Mouse (Mus musculus): ENCODE data around the gene Gse1.

DNA sequence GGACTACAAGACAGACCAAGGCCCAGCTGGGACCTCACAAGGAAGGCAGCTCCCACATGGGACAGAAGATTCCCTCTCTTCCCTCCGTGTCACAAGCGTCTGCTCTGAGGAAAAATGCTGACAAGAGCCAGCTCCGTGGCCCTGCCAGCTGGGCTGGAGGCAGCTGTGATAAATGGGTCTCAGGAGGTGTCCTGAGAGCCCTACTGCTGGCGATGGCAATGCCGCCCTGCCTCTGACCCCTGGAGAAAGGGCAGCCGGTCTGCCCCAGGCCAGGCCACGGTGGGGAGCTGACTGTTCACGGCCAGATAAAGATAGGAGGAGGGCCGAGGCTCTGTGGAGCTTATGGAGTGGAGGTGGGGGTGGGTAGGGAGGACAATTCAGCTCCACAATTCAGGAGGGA, 193.4 kb downstream of the Gse1 start:
- TF ChIP-seq MAFK (IDR thresholded peaks at IDR 0.05; ENCODE audit: insufficient read depth, low read depth, low read length) (no peak), HCFC1 (IDR thresholded peaks at IDR 0.05; ENCODE audit: borderline replicate concordance, insufficient read depth, low read length) (no peak), ZNF384 (IDR thresholded peaks at IDR 0.05; ENCODE audit: low read depth, low read length) (no peak)
